Mouse (Mus musculus): Measurements from ENCODE around the gene Chchd10.
"Not testable (repeated sequence)": the region's sequence is repeated elsewhere in the genome, so short reads cannot be mapped to it uniquely, and the experiment has no call there.

The Chchd10 gene

DNA sequence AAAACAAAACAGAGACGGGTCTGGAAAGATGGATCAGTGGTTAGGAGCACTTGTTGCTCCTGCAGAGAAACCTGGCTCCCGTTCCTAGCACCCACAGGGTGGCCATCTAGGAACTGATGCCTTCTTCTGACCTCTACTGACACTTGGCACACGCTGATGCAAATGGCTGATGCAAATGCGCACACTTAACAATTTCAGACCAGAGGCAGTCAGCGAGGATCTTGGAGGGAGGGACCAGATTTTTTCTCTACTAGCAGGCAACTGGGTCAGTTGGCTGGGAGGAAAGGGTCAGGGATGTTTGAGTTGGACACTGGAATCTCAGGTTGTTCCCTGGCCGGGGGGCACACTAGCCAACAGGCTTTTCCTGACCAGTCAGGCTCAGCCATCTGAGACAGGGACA lies at the start of gene Chchd10:
Gene Chchd10 (plus strand): TSS at position 240 of the 400 bp plus-strand sequence.
- DNase-seq (ENCODE audit: low read depth), result no peak

DNA sequence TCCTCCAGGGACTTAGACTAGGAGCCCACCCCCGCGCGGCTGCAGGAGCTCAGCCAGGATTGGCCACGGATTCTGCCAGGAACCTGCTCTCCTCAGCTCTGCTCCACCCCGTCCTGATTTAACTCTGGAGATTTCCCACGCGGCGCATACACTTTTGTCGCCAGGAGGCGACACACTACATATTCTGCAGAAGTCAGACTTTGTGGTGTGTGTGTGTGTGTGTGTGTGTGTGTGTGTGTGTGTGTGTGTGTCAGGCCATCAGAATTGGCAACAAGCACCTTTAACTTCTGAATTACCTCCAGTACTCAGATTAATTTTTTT lies 49.7 kb upstream of the Chchd10 start:
- peak; percentile 49 for DNase-seq (ENCODE audit: low read depth)

DNA sequence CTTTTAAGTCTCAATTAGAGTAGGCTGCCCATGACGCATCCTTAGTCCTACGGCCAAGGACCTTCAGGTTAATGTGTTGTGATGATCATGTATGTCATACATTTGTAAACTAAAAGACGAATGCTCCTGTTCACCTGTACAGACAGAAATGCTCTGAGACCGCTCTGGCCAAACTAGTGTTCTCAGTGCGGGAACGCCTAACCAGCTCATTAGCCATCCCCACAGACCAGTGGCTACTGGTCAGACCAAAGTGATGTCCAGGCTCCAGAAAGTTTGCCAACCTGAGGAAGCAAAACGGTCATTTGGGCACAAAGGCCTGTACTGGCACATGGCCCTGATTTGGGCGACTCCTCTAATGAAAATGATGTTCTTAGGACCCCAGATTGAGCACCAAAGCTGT lies 48.2 kb upstream of the Chchd10 start:
- no peak for DNase-seq (ENCODE audit: low read depth)

DNA sequence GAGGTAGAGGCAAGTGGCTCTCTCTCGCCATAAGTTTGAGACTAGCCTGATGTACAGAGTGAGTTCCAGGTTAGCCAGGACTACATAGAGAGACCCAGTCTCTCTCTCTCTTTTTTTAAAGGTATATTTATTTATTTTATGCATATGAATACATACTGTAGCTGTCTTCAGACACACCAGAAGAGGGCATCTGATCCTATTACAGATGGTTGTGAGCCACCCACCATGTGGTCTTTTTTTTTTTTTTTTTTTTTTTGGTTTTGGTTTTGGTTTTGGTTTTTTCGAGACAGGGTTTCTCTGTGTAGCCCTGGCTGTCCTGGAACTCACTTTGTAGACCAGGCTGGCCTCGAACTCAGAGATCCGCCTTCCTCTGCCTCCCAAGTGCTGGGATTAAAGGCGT lies 45.4 kb upstream of the Chchd10 start:
- DNase-seq (ENCODE audit: low read depth), result not testable (repeated sequence)

DNA sequence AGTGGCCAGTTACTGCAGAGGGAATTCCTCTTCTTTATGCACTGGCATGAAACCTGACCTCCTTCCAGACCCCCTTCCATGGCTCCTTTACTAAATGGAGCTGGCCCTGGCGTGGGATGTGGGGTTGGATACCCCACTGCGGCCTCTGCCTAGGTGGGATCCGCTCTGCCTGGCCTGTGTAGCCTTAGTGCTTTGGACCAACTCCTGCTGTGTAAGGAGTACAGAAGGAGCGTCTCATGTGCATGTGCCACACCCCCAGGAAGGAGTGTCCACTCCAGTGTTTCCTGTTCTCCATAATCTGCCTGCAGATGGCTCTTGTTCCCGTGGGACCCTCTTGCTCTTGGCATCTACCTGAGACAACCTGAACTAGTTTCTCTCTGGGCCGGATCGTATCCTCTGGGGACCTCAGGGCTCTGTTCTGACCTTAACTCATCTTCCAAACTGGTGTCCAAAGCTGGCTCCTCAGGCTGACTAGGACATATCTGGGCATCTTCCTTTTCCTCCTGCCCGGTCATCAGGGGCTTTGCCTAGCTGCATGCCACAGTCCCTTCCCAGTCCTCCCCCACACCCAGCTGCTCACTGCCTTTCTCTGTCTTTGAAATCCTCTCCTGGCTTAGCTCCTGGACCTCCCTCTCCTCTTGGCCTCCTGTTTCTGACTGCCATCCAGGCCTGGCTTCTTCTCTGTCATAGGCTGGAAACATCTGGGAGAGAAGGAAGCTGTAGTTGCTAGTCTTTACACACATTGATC lies 43.4 kb upstream of the Chchd10 start:
- no peak for DNase-seq (ENCODE audit: low read depth)

DNA sequence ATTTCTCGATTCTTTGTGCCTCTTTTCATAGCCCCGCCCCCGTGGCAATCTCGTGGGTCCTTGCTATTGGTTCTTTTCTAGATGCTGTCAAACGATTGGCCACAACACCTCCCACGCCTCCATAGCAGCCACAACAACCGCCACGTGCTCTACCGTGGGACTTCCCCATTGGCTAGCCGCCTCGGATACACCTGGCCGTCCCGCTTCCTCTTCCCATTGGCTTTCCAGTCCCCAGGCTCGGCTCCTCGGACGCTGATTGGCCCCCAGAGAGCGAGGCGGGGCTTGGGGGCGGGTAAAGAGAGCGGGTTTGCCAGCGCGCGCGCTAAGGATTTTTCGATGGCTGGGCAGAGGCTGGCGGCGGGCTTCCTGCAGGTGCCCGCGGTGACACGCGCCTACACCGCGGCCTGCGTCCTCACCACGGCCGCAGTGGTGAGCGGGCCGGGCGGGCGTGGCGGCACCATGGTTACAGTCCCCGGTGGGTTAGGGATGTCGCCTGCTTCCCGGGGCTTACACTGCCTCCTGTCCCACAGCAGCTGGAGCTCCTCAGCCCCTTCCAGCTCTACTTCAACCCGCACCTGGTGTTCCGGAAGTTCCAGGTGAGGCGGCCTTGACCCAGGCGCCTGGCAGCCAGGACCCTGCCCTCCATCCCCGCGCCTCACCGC lies 39.7 kb upstream of the Chchd10 start, which contains the start of gene Derl3:
Gene Derl3 (plus strand): TSS at position 325 of the 662 bp plus-strand sequence.
- peak; percentile 96 for DNase-seq (ENCODE audit: low read depth)

DNA sequence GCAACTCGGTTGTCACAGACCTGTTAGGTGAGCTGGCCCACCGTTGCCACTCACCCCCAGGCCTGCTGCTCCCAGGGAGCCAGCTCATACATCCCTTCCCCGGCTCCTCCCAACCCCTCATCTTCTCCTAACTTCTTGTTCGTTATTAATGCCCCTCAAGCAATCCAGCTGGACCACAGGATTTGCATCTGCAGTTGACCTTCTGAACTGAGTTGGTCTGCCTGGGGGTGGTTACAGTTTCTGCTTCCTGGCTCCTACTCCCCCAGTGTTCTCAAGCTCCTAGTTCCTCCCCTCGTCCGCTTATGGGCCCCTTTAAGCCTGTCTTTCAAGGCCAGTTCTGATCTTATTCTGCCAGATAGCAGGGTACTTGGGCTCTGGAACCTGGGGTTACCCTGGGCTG lies 38.3 kb upstream of the Chchd10 start:
- DNase-seq (ENCODE audit: low read depth), result no peak

DNA sequence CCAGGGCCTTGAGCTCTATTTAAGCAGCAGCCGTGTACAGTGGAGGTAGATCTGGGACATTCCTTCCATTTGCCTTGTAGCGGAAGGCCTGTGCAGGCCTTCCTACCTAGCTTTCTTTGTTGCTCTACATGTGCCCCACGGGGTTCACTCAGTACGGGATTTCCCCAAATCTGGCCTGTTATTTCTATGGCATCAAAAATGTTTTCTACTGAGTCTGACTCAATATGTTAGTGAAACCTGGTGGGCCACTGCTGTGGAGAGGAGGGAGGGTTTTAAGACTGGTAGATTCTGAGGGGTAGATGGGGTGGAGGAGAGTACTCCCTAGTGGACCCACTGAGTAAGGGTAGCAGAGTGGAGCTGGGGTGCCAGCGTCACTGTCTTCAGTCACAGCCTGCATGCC lies 37.2 kb upstream of the Chchd10 start:
- no peak for DNase-seq (ENCODE audit: low read depth)

DNA sequence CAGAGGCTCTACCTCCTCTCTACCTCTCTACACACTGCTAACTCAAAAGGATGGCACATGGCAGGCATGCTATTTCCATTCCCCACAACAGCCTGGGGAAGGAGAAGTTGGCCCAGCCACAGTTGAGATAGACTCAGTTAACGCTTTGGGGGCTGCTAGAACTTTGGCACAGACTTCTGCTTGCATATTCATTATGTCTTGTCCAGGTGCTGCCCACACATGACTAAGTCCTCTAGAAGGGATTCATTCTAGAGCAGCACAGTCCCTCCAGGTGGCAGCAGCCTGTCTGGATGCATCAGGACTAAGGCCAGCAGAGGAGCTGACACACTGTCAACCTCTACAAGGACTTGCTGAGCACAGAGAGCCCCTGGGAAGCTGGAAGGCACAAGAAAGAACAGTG lies 36.7 kb upstream of the Chchd10 start:
- DNase-seq (ENCODE audit: low read depth), result no peak

DNA sequence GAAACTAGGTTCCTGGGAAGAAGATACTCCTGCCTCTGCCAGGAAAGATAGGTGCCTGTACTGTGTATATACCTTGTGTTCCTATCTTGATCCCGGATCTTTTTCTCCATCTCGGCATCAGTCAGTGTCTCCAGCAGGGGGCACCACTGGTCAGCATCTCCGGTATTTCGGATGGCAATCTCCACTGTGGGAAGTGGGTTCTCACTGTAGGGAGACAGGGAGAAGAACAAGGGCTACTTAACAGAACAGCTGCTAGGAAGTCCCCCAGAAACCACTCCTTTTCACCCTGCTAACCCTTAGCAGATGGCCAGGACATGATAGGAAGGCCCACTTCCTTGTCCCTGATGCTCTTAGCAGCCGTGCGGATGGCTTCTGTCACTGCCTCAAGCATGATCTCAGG lies 35.6 kb upstream of the Chchd10 start:
- peak; percentile 36 for DNase-seq (ENCODE audit: low read depth)

DNA sequence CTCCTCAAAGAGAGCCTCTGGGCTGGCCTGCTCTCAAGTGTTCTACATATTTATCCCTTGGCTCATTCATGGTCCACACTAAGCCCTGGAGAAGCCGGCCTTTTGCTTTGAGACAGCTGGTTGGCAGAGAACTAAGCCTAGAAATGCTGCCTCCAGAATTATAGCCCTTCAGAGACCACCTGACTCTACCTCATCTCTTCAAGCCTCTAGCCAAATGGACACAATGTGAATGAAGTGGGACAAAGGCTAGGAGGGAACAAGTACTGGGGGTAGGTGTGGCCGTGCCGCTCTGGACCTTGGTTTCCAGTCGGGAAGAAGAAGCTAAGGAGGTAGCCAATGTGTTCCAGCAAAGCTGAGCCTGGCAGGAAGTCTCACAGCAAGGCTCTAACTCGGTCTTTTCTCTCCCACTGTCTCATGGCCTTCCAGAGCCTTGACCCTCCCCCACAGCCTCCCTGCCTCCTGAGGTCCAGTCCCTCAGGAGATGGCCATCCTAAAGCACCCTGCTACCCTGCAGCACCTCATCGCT lies 34.8 kb upstream of the Chchd10 start:
- no peak for DNase-seq (ENCODE audit: low read depth)

DNA sequence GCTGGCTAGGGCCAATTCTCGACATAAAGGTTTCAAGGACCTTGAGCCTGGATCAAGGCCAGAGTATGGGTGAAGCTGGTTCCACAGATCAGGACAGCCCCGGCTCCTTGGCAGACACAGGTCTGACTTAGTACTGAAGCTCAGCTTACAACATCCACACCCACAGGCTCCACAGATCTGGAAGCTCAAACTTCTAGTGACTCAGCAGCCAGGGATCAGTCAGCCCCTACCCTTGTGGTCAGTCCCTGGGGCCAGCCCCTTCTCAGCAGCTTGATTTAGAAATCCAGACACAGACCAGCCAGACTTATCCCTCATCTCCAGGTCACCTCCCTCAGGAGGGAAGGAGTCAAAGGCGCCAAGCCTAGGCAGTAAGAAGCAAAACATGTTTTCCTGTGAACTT lies 34.1 kb upstream of the Chchd10 start:
- DNase-seq (ENCODE audit: low read depth), result no peak

DNA sequence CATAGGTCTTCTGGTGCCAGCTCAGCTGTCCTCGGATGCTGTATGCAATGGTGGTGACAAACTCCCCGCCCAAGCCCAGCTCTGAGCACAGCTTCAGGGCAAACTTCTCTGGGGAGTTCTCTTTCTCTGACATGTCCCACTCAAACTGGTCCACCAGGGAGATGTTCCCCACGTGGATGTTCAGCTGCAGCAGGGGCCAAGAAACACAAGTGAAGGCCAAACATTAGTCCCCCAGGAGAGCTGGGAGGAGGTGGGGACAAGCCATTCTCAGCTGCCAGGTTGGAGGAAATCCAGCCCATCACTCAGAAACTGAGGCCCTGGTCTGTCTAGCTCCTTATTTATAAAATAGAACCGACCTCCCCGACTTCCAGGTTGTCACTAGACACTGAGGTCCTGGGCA lies 28.5 kb upstream of the Chchd10 start:
- no peak for DNase-seq (ENCODE audit: low read depth)

DNA sequence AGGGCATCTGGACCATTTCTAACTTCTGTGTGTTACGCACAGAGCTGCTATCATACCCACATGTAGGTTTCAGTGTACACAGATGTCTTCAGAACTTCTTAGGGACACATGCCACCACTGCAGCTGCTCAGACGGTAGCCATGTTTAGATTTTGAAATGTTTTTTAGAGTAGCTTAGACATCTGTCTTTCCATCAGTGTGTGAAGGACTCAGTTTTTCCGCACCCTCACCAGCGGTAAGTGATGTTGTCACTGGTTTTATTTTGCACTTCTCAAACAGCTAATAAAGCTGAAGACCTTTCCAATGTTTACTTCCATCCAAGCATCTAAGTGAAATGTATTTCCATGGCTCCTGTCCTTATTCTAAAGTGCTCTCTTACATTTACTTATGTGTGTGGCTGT lies 26.0 kb upstream of the Chchd10 start:
- DNase-seq (ENCODE audit: low read depth), result no peak

DNA sequence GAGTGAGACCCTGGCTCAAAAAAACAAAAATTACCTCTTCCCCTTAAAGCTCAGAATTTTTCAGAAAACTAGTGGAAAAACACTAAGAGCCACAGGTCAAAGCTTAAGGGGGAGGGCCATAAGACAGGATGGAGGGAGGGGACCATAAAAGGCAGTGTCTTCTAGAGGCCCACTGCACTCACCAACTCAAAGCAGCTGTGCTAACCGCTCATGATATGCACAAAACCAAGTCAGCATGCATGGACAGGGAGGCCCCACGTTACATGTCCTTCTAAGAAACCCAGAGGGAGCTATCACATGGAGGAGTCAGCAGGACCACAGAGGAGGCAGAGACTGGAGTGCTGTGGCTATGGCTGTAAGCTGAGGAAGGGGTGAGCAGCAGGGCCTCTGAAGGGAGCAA lies 22.2 kb upstream of the Chchd10 start:
- no peak for DNase-seq (ENCODE audit: low read depth)

DNA sequence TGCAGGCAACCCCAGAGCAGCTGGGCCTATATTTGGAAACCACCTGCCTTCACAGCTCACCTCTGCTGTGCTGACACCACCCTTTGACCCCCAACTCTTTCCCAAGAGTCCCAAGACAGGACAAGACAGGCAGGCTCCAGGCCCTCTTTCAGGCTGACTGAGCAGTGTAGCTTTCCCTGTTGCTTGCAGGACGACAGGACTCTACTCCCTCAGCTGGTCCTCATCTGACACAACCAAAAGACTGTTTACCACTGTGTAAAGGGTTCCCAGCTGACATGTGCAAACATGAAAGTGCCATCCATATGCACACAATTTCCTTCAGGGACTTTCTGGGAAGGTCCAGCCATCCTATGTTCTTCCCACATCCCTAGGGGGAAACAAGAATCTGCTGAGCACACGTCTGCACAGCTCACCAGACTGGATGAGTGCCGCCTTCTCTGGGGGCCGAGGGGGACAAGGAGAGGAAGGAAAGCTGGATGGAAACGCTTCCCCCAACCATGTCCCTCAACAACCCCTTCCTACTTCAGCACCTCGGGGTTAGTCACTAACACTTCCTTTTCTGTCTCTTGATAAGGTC lies 19.8 kb upstream of the Chchd10 start:
- DNase-seq (ENCODE audit: low read depth), result no peak

DNA sequence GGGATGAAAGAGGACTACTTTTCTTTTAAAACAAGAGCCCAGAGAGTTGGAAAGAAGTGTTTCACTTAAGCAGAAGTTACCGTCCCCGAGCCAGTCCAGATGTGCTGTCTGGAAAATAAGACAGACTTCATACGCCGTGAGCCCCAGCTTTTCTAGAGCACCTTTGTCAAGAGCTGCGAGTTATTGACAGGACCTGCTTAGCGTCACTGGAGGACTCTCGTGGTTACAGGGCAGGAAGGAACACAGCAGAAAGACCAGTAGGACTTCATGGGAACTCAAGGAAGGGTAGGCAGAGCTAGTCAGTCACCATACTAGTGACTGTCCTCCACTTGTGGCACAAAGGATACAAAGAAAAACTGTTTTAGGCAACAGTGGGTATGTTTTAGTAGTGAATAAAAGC lies 17.4 kb upstream of the Chchd10 start:
- no peak for DNase-seq (ENCODE audit: low read depth)

DNA sequence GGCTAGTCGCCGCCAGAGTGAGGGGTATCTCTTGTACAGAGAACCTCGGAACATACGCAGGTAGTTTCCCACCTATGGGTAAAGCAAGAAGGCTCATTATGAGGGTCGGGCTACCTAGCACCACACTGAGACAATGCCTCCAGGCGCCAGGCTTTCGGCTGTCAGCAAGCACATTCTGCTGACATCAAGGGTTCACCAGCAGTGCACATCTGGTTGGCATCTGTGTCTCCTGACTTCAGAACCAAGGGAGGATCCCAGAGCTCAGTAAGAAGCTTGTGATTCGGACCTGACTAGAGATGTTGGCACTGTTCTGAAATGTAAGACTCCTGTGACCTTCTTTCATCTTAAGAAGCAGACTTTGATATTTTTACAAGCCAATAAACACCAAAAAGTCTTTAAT lies 16.1 kb upstream of the Chchd10 start:
- no peak for DNase-seq (ENCODE audit: low read depth)

DNA sequence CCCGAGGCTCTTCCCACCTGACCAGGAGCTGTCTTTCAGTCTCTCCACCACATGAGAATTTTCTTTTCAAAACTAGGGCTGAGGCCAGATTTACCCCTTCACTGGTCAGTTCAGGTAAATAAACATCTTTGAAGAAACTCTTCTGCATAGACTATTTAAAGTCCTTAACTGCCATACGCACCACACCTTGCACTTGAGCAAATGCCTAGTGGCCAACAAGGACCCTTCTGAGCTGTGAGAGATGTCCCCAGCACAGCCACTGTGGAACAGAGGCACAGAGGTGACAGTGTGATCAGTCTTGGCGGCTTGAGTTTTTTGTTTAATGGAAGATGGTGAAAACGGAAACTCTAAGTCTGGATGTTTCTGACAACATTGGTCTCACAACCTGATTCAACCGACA lies 13.9 kb upstream of the Chchd10 start:
- no peak for DNase-seq (ENCODE audit: low read depth)

DNA sequence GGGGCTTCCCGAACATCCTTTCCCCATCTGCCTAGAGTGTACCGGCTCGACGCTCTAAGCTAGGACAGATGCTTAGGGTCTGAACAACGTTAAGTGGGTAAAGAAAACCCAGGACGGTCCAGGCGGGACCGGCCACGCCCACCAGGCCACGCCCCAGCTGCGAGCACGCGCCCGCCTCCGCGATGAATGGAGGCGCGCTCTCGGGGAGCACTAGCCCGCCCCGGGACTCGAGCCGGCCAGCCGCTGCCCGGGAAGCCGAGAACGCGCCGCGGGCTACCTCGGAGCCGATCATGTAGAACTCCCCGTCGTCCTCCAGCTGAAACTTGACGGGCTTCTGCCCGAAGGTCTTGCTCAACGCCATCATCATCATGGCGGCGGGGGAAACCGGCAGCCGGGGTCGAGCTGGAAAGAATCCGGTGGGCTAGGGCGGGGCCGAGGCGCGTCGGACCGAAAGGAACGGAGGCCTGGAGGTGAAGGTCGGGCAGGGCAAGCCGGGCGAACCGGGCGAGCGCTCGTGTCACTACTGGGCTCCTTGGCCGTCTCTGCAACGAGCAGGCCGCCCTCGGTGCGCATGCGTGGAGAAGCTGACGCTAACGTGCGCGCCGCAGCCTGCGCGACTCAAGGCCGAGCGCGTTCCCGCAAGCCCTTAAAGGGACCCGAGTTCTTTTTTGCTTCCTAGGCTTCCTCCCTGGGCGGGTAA lies 11.8 kb upstream of the Chchd10 start, which contains the start of gene Smarcb1:
Gene Smarcb1 (minus strand): TSS at position 592 of the 700 bp plus-strand sequence.
- peak; percentile 88 for DNase-seq (ENCODE audit: low read depth)

DNA sequence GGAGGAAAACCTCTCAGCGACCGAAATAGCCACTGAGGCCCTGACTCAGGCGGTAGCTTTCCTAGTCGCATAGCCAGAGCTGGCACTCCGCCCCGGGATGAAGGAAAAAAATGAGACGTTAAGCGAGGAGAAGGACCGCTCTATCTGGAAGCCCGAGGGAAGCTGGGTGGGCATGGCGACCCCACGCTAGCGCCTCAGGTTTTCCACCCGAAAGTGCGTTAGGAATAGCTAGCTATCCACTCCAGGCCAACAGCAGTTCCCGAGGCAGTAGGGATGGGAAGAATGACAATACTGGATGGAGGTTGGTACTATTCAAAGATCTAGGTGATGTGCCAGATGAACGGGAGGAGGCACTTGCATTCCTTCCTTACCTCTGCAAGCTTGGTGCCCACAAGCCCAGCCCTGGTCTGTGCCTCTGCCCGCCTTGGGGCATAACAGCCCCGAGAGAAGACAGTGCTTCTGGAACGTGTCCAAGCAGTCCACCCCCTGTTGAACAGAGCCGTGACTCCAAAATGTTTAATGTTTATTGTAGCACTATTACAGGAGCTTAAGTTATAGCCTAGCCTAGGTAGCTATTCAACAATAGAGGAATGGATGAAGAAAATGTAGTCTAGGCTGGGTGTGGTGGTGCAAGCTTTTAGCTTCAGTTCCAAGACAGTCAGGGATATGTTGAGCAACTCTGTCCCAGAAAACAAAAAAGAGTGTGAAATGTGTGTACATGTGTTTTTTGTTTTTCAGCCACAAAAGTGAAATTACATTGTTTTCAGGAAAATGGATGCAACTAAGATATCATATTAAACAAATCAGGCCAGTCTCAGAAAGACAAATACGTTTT lies 11.0 kb upstream of the Chchd10 start:
- no peak for DNase-seq (ENCODE audit: low read depth)

DNA sequence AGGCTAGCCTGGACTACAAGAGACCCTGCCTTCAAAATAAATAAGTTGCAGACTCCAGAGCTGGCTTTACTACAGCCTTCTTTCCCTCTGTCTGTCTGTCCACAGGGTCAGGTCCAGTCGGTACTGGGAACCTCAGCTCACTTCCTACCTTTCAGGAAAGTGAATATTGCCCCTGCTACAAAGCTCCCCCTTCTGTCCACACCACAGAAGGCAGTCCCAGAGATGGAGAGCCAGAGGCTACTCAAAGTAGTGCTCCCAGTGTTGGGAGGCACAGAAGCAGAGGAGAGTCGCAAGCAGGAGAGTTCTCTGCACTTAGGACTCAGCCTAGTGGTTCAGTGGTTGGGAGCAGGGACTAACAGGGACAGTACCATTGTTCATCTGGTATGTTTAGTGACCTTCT lies 8.6 kb upstream of the Chchd10 start:
- DNase-seq (ENCODE audit: low read depth), result no peak
